Mouse (Mus musculus): ENCODE measurements at regions not wholly inside any gene's neighbourhood (a gene's known extent, or its start where the extent isn't known, plus 50 kb on each side); places are given as distances from the start of the nearest gene placed in this dataset.

GRCm38 (mm10) chr15:96752062-96752358 lies 52.5 kb upstream of the Slc38a2 start:
- Histone ChIP-seq H3K4me1 (ENCODE audit: control insufficient read depth, insufficient read depth, low read length) (peaks cover 5% of the 10 kb centered on the region; the same call in 1 of the 2 replicates), H3K4me3 (replicated peaks; ENCODE audit: control insufficient read depth, low read depth, low read length) (no peak overlapping the region), H3K27ac (ENCODE audit: control insufficient read depth, insufficient read depth, low read depth, low read length, poor library complexity) (no peak overlapping the region)
- TF ChIP-seq CTCF (IDR thresholded peaks at IDR 0.05; ENCODE audit: control insufficient read depth, insufficient read depth, low read length): no peak
- no peak for TF ChIP-seq POLR2A (IDR thresholded peaks at IDR 0.05; ENCODE audit: borderline replicate concordance, control insufficient read depth, low read depth, low read length)
- WGBS: 55% methylated on average over 3 of the region's 3 CpGs

GRCm38 (mm10) chr15:96751243-96752061 lies 51.9 kb upstream of the Slc38a2 start:
- WGBS: 81% methylated on average over 13 of the region's 13 CpGs
- no peak overlapping the region for H3K27ac ChIP-seq (ENCODE audit: control insufficient read depth, insufficient read depth, low read depth, low read length, poor library complexity)
- no peak for TF ChIP-seq CTCF (IDR thresholded peaks at IDR 0.05; ENCODE audit: control insufficient read depth, insufficient read depth, low read length)
- peaks cover 3% of the 10 kb centered on the region; the same call in 1 of the 2 replicates for H3K4me1 ChIP-seq (ENCODE audit: control insufficient read depth, insufficient read depth, low read length)
- no peak overlapping the region for H3K4me3 ChIP-seq (replicated peaks; ENCODE audit: control insufficient read depth, low read depth, low read length)

- peaks cover under 1% of the 10 kb centered on the region; the same call in 1 of the 2 replicates for H3K4me1 ChIP-seq (ENCODE audit: control insufficient read depth, insufficient read depth, low read length)
- WGBS: 64% methylated on average over 9 of the region's 9 CpGs
- TF ChIP-seq POLR2A (IDR thresholded peaks at IDR 0.05; ENCODE audit: borderline replicate concordance, control insufficient read depth, low read depth, low read length): no peak
- TF ChIP-seq CTCF (IDR thresholded peaks at IDR 0.05; ENCODE audit: control insufficient read depth, insufficient read depth, low read length): no peak
- H3K27ac ChIP-seq (ENCODE audit: control insufficient read depth, insufficient read depth, low read depth, low read length, poor library complexity): no peak overlapping the region
- H3K4me3 ChIP-seq (replicated peaks; ENCODE audit: control insufficient read depth, low read depth, low read length): no peak overlapping the region
These were observed 50.2 kb upstream of the Slc38a2 start for GRCm38 (mm10) chr15:96749534-96750256.

All from bone marrow, adult 2 months (tissue).